Mouse (Mus musculus): ENCODE measurements around the gene Prss22.

GRCm38 (mm10) chr17:23992789-23993553 lies 4.9 kb downstream of the Prss22 start:
- TF ChIP-seq POLR2A (IDR thresholded peaks at IDR 0.05; ENCODE audit: control insufficient read depth, extremely low read depth, insufficient read depth, low read length, poor library complexity) (no peak), CTCF (IDR thresholded peaks at IDR 0.05; ENCODE audit: borderline replicate concordance, control insufficient read depth, extremely low read depth, insufficient read depth, low read length, poor library complexity) (no peak)

All from thymus, adult 2 months (tissue).